Mouse (Mus musculus): Measurements from ENCODE around the gene Prkar2b.

DNA sequence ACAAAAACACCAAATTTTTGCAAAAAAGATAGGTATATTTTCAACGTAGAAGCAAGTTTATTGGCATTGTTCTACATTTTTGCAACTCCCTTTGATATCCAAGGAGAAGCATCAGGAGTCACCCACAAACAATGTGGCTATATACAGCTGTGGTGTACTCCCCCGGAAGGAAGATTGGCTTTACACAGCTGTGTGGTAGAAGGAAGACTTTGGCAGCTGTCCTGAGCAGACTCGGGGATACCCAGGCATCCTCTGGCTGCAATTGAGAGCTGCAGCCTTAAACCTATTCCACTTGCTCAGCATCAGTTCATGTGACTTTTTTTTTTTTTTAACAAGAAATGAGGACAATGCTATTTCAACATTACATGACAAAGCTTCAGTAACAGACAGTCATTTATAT, 27.5 kb upstream of the Prkar2b start:
- TF ChIP-seq SIN3A (IDR thresholded peaks at IDR 0.05; ENCODE audit: low read length) (no peak), POLR2A (IDR thresholded peaks at IDR 0.05; ENCODE audit: low read depth, low read length) (no peak), CTCF (conservative IDR thresholded peaks at IDR 0.05 in 1 of 2, IDR thresholded peaks at IDR 0.05 in 1 of 2; ENCODE audit: low read depth in 2 of 2, low read length in 2 of 2) (no peak), EP300 (IDR thresholded peaks at IDR 0.05; ENCODE audit: low read length) (no peak), TBP (conservative IDR thresholded peaks at IDR 0.05; ENCODE audit: low read depth, low read length) (no peak), TCF12 (IDR thresholded peaks at IDR 0.05; ENCODE audit: low read depth, low read length) (no peak), USF1 (IDR thresholded peaks at IDR 0.05; ENCODE audit: low read depth, low read length) (no peak), MYC (IDR thresholded peaks at IDR 0.05; ENCODE audit: low read depth, low read length) (no peak), ZNF384 (IDR thresholded peaks at IDR 0.05; ENCODE audit: low read depth, low read length) (no peak), POLR2AphosphoS2 (IDR thresholded peaks at IDR 0.05; ENCODE audit: low read depth, low read length) (no peak), UBTF (IDR thresholded peaks at IDR 0.05; ENCODE audit: low read depth, low read length) (no peak)
